Mouse (Mus musculus) cerebellum, postnatal 10 days (tissue): ENCODE data around the gene Tap2.
A peak's percentile ranks its signal among the peaks of the same experiment; 100 is the strongest.
"Not testable (repeated sequence)": the region's sequence is repeated elsewhere in the genome, so short reads cannot be mapped to it uniquely, and the experiment has no call there.

Source experiments
- DNase-seq, 2 experiments: peaks; one replicate each; pipeline ENCODE4 v3.0.0; 2021; ENCODE audit warnings: mixed read lengths in 2 of 2

Gene Tap2

GRCm38 (mm10) chr17:34217216-34217928 lies 14.0 kb downstream of the Tap2 start:
- no peak for DNase-seq

DNA sequence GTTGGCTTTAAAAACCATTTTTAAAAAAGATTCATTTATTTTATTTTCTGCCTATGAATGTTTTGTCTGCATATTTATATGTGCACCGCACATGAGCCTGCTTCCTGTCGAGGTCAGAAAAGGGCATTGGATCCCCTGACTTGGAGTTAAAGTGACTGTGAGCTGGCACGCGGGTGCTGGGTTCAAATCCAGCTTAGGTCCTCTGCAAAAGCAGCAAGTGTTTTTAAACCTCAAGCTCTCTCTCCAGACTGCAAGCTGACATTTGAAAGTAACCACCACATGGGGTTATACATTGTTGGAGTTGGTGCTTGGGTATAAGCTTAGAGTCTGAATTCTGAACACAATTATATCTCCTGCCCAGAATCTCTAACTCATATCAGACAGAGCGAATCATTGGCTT lies 14.7 kb downstream of the Tap2 start:
- DNase-seq, result no peak

GRCm38 (mm10) chr17:34218675-34219074 lies 15.3 kb downstream of the Tap2 start:
- peak; percentile 64 to 65 for DNase-seq

GRCm38 (mm10) chr17:34219096-34219495 lies 15.8 kb downstream of the Tap2 start:
- peak; percentile 73 to 83 for DNase-seq

GRCm38 (mm10) chr17:34219801-34220200 lies 16.5 kb downstream of the Tap2 start:
- peak in 1 of 2 experiments; percentile 55 for DNase-seq

- not testable (repeated sequence) for DNase-seq
Measured at GRCm38 (mm10) chr17:34220401-34220800, 17.1 kb downstream of the Tap2 start.

DNA sequence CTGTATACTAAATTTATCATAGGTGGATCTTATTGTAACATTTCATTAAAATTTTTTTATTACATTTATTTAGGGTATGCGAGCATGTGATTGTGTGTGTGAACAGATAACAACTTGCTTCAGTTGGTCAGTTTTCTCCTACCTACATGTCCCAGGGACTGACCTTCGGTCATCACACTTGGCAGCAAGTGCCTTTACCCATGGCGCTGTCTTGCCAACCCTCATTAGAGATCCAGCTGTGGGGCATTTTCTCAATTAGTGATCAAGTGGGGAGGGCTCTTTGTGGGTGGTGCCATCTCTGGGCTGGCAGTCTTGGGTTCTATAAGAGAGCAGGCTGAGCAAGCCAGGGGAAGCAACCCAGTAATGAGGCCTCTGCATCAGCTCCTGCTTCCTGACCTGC lies 21.5 kb downstream of the Tap2 start:
- no peak for DNase-seq

GRCm38 (mm10) chr17:34225426-34225825 lies 22.1 kb downstream of the Tap2 start:
- DNase-seq, result no peak

DNA sequence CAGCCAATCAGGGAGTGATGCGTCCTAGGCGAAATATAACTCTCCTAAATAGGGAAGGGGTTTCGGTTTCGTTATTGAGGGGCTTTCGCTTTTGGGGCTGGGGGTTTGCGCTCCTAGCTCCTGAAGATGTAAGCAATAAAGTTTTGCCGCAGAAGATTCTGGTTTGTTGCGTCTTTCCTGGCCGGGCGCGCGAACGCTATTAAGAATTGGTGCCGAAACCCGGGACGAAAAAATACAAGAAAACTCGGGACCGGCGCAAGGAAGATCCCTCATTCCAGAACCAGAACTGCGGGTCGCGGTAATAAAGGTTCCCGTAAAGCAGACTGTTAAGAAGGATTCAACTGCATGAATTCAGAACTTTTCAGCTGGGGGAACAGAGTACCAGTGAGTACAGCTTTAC lies 22.6 kb downstream of the Tap2 start:
- DNase-seq, result not testable (repeated sequence)

DNA sequence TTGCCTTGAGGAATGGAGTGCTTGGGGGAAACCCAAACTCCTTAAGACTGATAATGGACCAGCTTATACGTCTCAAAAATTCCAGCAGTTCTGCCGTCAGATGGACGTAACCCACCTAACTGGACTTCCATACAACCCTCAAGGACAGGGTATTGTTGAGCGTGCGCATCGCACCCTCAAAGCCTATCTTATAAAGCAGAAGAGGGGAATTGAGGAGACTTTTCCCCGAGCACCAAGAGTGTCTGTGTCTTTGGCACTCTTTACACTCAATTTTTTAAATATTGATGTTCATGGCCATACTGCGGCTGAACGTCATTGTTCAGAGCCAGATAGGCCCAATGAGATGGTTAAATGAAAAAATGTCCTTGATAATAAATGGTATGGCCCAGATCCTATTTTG lies 27.6 kb downstream of the Tap2 start:
- not testable (repeated sequence) for DNase-seq

GRCm38 (mm10) chr17:34232021-34232420 lies 28.7 kb downstream of the Tap2 start:
- DNase-seq, result not testable (repeated sequence)

DNA sequence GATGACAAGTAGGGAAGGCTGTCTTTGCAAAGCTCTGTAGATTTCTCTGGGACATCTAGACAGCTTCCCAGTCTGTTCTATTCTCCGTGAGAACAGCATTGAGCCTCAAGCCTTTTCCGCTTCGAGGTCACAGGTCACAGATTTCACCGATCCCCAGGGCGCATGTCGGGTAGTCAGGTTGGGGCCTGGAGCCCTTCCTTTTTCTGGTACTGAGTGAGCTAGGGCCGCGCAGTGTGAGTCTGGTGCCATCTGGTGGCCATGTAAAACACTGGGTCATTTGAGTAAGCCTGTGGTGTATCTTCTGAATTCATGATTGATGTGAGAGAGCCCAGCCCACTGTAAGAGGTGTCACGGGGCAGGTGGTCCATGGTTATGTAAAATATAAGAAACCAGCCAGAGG lies 31.6 kb downstream of the Tap2 start:
- peak; percentile 81 to 82 for DNase-seq

DNA sequence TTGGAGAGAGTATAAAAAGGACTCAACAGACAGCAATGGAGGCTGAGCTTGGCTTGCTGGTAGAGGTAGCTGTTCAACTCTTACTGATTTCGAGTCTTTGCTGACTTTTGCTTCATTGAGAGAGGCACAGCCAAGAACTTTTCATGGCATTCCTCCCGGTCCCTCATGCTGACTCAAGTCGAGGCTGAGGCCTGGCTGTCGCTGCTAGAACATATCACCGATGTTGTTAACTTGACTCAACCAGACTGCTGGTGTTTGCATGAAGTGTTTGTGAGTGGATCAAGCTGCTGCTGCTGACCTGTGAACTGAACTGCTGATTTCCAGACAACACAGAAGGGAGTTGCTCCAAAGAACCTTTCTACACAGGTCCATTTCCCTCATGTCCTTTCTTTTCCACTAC lies 33.4 kb downstream of the Tap2 start:
- DNase-seq, result no peak

- no peak for DNase-seq
Measured at GRCm38 (mm10) chr17:34237741-34238140, 34.4 kb downstream of the Tap2 start.

GRCm38 (mm10) chr17:34238706-34239105 lies 35.4 kb downstream of the Tap2 start, which contains the start of gene H2-Ob:
TSS of gene H2-Ob (plus strand) at chr17:34238903.
- DNase-seq, result peak; percentile 48 to 72

GRCm38 (mm10) chr17:34239601-34240041 lies 36.3 kb downstream of the Tap2 start:
- no peak for DNase-seq

DNA sequence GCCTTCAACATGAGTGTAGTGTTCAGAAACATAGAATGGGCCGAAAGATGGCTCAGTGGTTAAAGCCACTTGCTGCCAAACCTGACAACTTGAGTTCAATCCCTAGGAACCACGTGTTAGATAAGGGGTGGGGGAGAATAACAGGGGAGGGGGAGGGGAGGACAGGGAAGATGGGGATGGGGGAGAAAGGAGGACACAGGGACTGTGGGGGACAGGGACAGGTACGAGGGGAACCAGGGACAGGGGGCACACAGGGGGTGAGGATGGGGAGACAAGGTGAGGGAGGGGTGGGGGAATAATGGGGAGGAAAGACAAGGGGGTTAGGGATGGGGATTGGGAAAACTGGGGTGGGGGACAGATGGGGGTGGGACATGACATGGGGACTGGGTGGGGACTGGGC lies 37.0 kb downstream of the Tap2 start:
- DNase-seq, result no peak

GRCm38 (mm10) chr17:34240916-34241315 lies 37.6 kb downstream of the Tap2 start:
- DNase-seq, result no peak

- no peak for DNase-seq
Measured at GRCm38 (mm10) chr17:34244656-34245055, 41.3 kb downstream of the Tap2 start.

- peak; percentile 15 to 27 for DNase-seq
Measured at GRCm38 (mm10) chr17:34247047-34247446, 43.7 kb downstream of the Tap2 start.

DNA sequence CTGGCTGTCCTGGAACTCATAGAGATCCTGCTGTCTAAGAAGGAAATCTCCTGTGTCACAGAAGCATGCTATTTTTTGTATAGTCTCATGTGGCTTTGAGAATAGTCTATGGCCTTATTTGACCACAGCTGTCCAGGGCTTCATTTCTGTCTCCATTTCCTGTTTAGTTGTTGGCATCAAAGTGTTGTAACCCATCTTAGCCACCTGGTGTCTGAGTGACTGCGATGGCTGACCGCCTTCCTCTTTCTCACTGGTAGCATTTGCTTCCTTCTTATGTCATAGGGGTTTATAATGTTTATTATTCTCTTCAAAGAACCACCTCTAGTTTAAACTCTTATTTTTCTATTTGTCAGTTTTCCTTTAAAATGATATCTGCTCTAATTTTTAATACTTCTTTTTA lies 45.4 kb downstream of the Tap2 start:
- DNase-seq, result no peak

GRCm38 (mm10) chr17:34249361-34249760 lies 46.0 kb downstream of the Tap2 start:
- DNase-seq, result no peak

DNA sequence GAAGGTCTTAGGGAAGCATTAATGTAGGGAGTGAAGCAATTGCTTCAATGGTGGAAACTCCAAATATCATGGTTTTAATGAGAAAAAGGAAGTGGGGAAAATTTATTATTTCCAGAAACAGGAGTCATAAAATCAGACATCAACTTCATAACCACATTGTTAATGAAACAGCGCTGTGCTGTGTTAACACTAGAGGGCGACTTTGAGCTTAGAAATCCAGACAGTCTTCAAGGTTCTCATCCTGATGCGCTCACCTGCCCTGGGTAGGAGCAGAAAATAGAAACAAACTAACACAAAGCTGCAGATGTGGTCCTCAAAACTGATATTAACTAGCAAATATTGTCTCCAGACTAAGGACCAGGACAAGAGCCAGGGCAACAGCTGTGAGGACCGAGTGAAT lies 46.6 kb downstream of the Tap2 start:
- DNase-seq, result peak; percentile 63 to 81

- DNase-seq, result no peak
Measured at GRCm38 (mm10) chr17:34251666-34252065, 48.3 kb downstream of the Tap2 start.

DNA sequence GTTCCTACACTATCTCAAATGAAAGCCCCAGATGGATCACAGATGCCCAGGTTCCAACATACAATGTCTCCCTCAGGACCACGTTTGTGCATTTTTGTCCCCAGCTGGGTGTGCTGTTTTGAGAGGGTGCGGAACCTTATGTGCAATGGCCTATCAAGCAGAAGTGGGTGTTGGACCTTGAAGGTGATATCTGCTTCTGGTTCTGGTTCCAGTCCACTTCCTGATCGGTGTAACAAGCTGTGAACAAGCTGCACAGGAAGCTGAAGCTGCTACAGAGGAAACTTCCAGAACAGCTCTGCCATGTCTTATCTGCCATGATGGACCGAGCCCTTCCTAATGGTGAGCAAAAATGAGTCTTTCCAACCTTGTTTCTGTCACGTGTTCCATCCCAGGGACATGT lies 53.2 kb downstream of the Tap2 start:
- DNase-seq, result no peak
